Mouse (Mus musculus) bone marrow, adult 2 months (tissue): ENCODE data around the gene Lsamp. TPM values are rescaled to one million over a fixed set of nuclear protein-coding genes. Genes with fewer than 3 reads are reported as not detected.

Experiments used
- H3K27ac ChIP-seq: fragments of 200-500 bp; 2 replicates; pipeline ENCODE4 v1.5.1; 2012; ENCODE audit warnings: low read depth, mild to moderate bottlenecking, control low read depth, inconsistent platforms, low read length; ENCODE audit not compliant: control insufficient read depth, poor library complexity, insufficient read depth
- H3K4me1 ChIP-seq: fragments of 200-500 bp; 2 replicates; pipeline ENCODE4 v1.6.1; 2011; ENCODE audit warnings: low read length; ENCODE audit not compliant: control insufficient read depth, insufficient read depth
- H3K4me3 ChIP-seq: fragments of 200-500 bp; replicated peaks from 2 replicates; pipeline ENCODE3; 2011; ENCODE audit warnings: mild to moderate bottlenecking, low read depth, low read length, control low read depth; ENCODE audit not compliant: control insufficient read depth
- CTCF ChIP-seq: fragments of 200-500 bp; IDR thresholded peaks from 2 replicates; pipeline ENCODE4 v1.5.1; 2011; ENCODE audit warnings: low read length, control low read depth; ENCODE audit not compliant: control insufficient read depth, insufficient read depth
- POLR2A ChIP-seq: fragments of 200-500 bp; IDR thresholded peaks from 2 replicates; pipeline ENCODE4 v1.6.1; 2011; ENCODE audit warnings: low read depth, mild to moderate bottlenecking, control low read depth, low read length, borderline replicate concordance; ENCODE audit not compliant: control insufficient read depth
- WGBS: fragments of 180-500 bp; shearing (Covaris S2); methylation state at CpG from one replicate; pipeline ENCODE4 v1.1.7; 2018; 5-methylcytosine and 5-hydroxymethylcytosine counted together
- polyA plus RNA-seq: library from polyadenylated mRNA; stranded (reverse); fragments of >200 nt; gene quantifications from 2 replicates; pipeline ENCODE4 v1.2.4, GENCODE M21; 2011; ENCODE audit warnings: low replicate concordance; ENCODE audit not compliant: missing spikeins, insufficient read depth, insufficient read length

Lsamp gene
- polyA plus RNA-seq, 1 experiment = not detected

GRCm38 (mm10) chr16:40708558-40708957 lies 724.4 kb downstream of the Lsamp start:
- Histone ChIP-seq H3K4me3 (no peak overlapping the region), H3K4me1 (no peaks in the 10 kb centered on the region), H3K27ac (no peak overlapping the region)
- TF ChIP-seq CTCF = no peak
- TF ChIP-seq POLR2A = no peak
- 68% methylated on average over 2 of the region's 2 CpGs for WGBS

DNA sequence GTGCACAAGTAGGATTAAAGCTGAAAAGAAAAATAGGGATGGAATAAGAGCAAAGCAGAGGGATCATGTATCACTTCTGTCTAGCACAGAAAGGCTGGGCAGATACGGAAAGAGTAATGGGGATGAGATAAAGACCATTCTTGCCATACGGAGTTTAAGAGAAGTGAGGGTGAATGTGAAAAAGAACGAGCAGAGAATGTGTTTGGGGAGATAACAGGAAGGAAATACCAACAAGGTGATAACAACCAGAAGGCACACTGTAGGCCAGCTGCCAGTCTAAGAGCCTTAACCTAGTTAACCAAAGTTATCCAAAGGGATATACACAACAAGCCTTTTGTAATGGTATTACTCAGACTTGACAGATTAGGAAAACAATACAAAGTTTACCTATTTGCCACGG lies 725.4 kb downstream of the Lsamp start:
- TF ChIP-seq CTCF = no peak
- Histone ChIP-seq H3K4me1 (no peaks in the 10 kb centered on the region), H3K4me3 (no peak overlapping the region), H3K27ac (no peak overlapping the region)
- WGBS = 52% methylated on average over 4 of the region's 4 CpGs

GRCm38 (mm10) chr16:40710068-40710467 lies 725.9 kb downstream of the Lsamp start:
- no peak overlapping the region for H3K4me3 ChIP-seq
- no peak overlapping the region for H3K27ac ChIP-seq
- TF ChIP-seq CTCF (no peak), POLR2A (no peak)
- WGBS = 67% methylated on average over 3 of the region's 3 CpGs
- H3K4me1 ChIP-seq = no peaks in the 10 kb centered on the region

DNA sequence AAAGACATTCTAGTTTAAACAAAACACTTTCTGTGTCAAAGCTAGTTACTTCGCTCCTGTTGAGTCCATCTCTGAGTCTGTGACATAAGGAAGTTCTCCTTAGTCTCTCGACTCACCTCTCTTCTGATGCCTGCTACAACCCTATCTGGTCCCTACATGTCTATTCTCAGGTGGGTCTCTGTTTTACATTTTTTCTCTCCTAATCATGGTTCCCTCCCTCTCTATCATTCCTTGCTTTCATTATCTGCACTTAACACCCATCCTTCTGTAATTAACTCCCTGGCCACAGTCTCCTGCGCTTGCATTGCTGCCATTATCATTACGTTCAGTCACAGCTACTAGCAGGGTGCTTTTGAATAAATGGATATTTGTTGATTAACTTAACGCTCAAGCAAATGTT lies 726.3 kb downstream of the Lsamp start:
- no peak overlapping the region for H3K27ac ChIP-seq
- no peaks in the 10 kb centered on the region for H3K4me1 ChIP-seq
- TF ChIP-seq POLR2A (no peak), CTCF (no peak)
- no peak overlapping the region for H3K4me3 ChIP-seq
- 73% methylated on average over 5 of the region's 5 CpGs for WGBS

DNA sequence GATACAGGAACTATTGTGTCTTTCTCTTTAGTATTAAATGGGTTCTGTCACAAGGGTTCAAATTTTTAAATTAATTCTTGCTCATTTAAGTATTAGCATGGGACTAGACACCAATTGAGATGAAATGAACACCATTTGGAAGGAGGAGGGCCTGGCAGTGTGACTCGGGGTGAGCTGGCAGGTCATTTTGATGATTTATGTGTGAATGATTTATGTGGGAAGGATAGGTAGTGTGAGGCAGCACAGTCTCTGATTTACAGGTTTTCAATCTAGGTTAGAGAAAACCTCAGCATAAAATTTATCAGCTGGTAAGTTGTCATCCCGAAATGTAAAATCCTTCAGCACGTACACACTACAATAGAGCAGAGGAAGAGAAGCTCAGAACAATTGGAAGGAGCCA lies 729.6 kb downstream of the Lsamp start:
- 53% methylated on average over 3 of the region's 3 CpGs for WGBS
- H3K27ac ChIP-seq = no peak overlapping the region
- H3K4me3 ChIP-seq = no peak overlapping the region
- H3K4me1 ChIP-seq = no peaks in the 10 kb centered on the region
- TF ChIP-seq CTCF = no peak
- TF ChIP-seq POLR2A = no peak

DNA sequence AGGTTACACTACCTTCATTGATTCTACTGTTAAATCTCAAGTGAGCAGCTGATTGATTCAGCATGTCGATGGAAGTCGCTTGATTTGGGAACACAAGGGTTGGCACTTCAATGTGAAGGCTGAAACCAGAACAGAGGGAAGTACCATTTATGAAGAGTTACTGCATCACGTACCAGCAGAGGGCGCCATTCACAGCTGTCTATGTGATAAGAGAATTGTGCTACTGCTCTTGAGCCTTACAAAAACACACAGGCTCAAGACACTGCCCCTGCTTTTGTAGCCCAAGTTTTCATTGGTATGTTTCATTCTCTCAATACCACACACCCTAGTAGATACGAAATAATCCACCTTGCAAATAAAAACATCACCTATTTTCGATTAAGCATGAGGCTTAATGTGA lies 754.9 kb downstream of the Lsamp start:
- H3K4me1 ChIP-seq = no peaks in the 10 kb centered on the region
- no peak overlapping the region for H3K27ac ChIP-seq
- TF ChIP-seq CTCF (no peak), POLR2A (no peak)
- H3K4me3 ChIP-seq = no peak overlapping the region
- WGBS = 39% methylated on average over 6 of the region's 6 CpGs

DNA sequence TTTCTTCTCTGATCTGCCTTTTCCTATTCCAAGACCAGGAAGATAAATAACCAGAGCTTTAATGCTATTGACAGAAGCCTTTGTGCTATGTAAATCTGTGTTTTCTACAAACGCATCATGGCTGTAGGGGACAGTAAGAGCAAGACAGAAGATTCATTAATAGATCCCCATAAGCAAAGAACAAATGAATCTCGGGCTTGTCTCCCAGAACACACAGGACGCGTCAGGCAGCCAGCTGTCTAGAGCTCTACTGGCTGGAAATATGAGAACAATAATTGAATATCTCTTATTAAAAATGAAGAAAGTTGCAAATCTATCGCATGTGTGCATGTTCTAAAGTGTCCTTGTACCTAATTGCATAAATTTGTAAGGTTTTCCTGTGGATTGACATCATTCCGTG lies 755.6 kb downstream of the Lsamp start:
- Histone ChIP-seq H3K27ac (no peak overlapping the region), H3K4me1 (no peaks in the 10 kb centered on the region), H3K4me3 (no peak overlapping the region)
- no peak for TF ChIP-seq CTCF
- TF ChIP-seq POLR2A = no peak
- WGBS = 78% methylated on average over 6 of the region's 6 CpGs

- 77% methylated on average over 8 of the region's 8 CpGs for WGBS
- no peak overlapping the region for H3K4me3 ChIP-seq
- no peak for TF ChIP-seq POLR2A
- TF ChIP-seq CTCF = no peak
Measured at GRCm38 (mm10) chr16:40740273-40740672, 756.1 kb downstream of the Lsamp start.

DNA sequence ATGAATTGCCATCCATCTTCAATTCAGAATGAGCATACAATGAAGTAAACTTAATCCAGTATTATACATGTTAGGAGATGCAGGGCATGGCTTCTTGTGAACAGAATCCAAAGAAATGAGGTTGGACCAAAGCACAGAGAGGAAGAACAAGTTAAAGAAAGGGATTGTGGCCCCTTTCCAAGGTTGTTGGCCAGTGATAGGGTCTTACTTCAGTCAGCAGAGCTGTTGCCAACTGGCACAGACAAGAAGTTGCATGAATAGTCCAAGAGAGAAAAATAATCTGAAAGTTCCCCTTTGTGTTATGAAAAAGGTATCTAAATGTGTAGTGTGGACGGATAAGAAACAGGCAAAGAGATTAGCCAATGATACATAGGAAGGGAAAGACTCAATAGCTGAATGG lies 843.0 kb downstream of the Lsamp start:
- no peak overlapping the region for H3K27ac ChIP-seq
- TF ChIP-seq CTCF (no peak), POLR2A (no peak)
- no peak overlapping the region for H3K4me3 ChIP-seq
- no peaks in the 10 kb centered on the region for H3K4me1 ChIP-seq
- WGBS = 43% methylated on average over 1 of the region's 1 CpGs

More at GRCm38 (mm10) chr16:40740273-40740672, 756.1 kb downstream of the Lsamp start:
- H3K4me1 ChIP-seq = no peaks in the 10 kb centered on the region
- no peak overlapping the region for H3K27ac ChIP-seq
